Mouse (Mus musculus) heart, adult 11 months (tissue): Measurements from ENCODE around the gene Gm11733.

Experiments
- DNase-seq: peaks from one replicate; pipeline ENCODE4 v3.0.0; 2022

The Gm11733 gene

DNA sequence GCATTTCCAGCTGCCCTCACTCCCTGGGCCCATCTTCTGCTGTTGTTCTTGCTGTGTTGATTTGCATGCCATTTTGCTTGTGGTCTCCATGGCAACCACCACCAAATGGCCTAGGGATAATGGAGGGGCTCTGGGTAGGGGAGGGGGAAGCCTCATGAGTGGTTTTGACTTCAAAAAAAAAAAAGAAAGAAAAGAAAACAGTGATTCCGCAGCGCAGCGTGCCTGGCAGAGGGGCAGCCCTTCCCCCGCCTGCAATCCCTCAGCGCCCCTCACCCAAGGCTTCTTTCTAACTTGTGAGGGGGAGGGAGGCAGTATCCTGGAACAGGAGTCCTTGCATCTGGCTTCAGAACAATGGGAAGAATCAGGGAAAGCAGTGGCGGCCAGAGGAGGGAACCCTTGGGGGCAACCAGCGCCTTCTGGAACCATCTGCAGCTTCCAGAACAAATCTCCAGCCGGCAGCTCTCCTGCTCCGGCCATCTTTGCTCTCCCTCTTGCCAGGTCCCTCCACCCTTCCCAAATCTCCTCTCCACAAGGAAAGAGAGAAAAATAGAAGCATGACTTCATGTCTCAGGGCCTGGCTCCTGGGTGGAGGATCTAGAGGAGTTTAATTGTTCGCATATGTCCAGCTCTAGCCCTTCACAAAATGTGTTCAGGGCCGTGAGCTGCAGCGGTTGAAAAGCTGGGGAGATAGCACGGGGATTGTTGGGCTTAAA is 5.0 kb upstream of the Gm11733 start:
- peak; percentile 97 for DNase-seq

DNA sequence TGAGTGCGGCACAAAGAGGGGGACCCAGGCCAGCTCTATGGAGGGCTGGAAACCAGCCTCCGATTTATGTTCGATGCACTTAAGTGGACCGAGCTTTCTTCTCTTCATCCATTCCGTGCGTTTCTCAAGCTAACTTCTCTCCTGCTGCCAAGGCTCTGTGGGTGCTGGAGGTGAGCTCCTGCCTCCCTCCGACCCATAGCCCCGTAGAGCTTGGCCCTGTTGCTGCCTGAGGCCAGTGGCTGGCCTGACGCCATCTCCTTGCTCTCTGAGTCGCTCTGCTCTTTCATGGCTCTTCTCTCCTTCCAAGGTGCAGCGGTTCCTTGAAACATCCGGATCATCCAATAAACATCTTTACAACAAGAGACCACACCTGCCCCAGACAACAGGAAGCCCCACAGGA is 4.4 kb upstream of the Gm11733 start:
- DNase-seq: peak; percentile 87

DNA sequence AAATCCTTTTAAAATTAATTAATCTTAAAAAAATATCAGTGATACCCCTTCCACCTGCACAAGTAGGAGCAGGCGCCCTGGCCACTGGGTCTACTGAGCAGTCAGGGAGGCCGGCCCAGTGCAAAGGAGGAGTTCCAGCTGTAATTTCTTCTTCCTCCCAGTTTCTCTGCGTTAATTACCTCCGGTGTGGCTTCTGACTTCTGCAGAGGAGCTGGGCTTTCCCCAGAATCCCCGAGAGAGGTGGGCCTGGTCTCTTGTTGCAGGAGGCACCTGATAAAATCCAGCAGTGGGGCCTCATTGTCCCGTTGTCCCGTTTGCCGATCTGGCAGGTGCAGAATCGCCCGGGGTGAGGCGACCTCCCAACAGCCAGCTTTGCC is 1.9 kb upstream of the Gm11733 start:
- no peak for DNase-seq

DNA sequence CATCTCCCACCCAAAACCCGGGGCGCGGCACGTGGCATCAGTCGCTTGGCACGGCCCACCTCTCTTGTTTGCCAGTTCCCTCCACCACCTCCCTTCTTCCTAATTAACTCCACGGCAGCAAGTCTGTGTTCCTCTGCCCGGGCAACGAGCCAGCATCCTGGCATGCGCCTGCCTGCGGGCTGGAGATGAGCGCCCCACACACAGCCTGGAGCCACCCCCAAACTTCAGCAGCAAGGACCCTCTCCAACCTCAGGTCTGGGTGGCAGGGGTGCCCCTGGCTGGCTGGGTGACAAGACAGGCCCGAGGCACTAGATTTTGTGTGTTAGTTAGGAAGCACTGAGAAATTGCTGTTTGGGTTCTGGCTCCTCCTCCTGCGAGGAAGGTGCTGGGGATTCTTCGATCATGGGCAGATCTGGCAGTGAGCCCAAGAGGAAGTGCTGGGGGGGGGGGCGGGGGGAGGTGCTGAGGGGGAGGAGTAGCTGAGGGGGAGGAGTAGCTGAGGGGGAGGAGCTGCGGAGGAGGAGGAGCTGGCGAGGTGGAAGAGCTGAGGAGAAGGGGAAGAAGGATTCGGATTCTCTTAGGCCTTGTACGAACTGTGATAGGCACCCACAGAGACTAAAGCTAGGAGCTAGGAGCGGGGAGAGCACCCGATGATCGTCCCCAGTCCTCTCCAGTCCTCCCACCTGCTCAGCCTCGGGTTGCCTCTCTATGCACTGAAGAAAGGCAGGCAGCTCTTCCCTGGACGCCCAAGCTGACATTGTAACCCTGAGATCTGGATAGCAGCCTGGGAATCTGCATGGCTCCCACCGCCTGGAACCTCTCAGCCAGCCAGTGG is 1.3 kb upstream of the Gm11733 start:
- peak; percentile 98 for DNase-seq

DNA sequence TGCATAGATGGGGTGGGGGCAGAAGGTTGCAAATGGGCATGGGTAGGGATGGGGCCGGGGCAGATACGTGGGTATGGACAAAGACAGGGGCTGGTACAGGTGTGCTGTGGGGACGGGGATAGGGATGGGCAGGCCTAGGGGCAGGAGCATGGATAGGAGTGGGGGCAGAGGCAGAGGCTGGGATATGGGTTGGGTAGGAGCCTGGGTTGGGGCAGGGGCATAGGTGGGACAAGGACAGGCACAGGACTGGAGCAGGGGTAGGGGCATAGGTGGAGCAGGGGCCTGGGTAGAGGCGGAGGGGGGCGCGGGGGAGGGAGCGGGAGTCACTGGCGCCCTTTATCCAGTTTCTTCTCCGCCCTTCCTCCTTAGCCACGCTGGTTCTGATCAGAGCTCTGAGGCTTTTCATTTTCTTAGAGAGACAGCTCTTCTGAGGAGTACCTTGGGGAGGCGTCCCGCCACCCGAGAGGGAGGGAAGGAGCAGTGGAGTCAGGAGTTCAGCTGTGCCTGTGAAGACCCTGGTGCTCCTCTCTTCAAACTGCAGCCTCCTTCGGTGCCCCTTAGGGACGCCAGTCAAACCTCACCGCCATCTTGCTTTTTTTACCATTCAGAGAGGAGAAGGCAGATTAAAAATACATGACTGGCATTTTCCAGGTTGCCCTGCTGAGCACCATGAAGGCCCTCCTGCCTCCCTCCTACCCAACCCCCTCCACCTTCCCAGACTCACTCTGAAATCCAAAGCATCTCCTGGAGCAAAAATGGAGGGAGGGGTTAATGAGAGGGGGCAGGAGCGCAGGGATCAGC is 7.4 kb downstream of the Gm11733 start:
- DNase-seq: no peak

DNA sequence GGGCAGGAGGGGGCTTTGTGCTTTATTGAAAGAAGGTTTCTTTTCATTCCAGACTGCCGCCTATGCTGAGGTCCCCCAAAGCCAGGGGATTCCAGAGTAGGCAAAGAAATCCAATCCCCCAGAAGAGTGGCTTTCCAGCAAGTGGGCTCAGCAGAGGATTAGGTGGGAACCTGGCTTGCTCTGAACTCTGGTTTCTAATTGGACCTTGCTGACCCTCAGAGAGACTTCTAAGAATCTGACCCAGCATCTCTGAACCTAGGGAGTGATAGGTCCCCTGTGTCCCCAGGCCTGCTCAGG is 8.0 kb downstream of the Gm11733 start:
- DNase-seq: no peak

DNA sequence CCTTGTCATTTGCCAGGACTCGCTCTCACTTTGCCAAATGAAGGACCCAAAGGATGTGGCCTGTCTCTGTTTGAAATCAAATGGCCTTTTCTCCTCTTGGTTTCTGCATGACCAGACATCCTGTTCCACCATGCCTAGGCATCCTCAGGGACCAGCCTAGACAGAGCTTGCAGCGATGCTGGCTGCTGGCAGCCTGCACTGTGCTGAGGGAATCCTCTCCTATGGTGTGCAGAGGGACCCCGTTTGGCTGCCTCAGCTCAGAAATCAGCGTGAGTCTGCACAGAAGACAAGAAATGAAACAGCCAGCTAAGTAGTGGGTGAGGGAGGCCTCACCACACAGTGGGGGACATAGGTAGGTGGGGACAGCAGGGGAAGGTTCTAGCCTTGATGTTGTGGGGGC is 12.6 kb downstream of the Gm11733 start:
- DNase-seq: no peak

DNA sequence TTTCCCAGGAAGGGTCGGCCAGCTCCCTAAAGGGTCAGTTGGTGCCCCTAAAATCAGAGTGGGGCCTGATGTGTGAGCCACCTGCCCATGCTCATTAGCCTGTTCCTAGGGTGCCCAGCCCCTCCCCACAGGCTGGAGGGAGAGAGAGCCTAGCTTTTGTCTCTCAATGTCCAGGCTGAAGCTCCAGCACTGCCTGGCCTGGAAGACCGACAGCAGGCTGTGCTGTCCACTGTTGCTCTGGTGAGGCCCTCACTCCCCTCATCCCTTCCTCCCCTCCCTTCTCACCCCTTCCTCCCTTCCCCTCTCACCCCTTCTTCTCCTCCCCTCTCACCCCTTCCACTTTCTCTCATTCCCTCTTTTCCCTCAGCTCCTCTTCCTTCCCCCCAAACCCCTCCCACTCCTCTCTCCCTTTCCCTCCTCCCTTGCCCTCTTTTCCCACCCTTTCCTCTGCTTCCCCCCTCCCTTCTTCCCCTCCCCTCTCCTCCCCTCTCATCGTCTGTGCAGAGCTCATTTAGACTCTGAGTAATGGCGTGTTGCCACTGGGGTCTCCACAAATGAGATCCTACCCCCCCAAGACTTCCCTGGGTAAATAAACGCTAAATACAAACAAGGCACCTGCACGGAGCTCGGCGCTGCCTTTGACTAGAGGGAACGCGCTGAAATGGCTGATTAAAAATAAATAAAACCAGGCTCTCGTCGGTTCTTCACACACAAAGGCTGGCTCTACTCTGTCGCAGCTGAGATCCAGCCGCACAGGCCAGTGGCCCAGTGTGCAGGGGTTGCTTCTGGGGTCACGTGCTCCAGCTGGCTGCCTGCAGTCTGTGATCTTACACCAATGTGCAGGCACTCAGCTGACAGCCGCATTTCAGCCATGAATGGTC is 13.3 kb downstream of the Gm11733 start:
- peak; percentile 99 for DNase-seq

DNA sequence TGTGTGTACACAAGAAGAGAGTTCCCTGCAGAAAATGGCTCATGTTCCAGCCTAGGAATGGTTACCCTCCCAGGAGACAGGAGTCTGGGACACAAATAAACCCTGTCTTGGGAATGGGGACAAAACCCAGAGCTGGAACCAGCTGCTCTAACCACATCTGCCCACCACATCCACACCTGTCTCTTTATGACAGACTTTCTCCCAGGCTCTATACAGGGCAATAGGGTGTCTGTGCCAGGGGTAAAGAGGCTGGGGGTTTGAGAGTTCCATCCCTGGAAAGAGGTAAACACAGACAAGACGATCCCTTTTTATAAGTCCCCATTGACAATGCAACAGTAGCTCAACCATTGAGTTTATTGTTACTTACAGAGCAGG is 14.0 kb downstream of the Gm11733 start:
- no peak for DNase-seq

DNA sequence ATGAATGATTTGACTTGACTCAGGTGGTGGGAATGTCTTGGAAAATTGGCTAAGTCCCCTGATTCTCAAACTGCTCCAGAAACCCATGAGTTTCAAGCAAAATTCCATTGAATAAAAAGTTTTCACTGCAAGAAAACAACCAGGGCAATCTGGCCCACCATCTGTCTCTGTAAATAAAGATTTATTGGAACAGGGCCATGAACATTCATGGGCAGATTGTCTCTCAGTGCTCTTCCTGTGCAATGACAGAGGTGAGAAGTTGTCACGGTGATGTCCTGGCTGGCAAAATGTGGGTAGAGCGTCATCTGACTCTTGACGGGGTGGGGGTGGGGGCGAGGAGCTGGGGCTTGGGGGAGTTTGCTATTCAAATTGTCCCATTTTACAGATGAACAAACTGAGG is 24.8 kb downstream of the Gm11733 start:
- no peak for DNase-seq

DNA sequence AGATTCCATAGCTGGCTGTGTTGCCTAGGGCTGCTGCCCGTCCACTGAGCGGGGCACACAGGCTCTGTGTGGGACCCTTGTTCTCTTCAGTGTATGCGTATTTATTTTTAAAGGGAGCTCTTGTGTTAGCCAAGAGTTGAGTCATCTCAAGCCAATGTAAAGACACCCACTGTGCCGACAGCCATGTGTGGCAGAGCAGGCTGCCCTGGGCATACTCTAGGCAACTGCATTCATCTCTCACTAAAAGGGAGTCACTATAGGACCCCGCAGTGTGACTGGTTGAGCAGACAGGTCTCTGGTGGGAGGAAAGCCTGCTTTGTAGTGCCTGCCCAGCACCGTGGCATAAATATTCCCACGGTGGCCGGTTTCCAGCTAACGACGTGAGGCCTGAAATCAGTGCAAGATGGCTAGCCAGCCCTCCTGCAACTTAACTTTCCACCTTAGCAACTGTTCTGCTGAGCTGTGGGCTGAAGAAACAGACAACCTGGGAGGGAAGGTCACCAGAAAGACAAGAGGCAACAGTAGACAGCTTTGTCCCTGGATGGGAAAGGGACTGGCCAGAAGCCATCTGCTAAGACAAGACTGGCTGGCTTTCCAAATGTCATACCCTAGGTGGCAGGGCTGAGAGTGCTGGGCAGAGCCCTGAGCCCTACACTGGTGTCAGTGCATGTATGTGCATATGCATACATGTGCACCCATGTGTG is 31.7 kb downstream of the Gm11733 start:
- DNase-seq: peak; percentile 95

DNA sequence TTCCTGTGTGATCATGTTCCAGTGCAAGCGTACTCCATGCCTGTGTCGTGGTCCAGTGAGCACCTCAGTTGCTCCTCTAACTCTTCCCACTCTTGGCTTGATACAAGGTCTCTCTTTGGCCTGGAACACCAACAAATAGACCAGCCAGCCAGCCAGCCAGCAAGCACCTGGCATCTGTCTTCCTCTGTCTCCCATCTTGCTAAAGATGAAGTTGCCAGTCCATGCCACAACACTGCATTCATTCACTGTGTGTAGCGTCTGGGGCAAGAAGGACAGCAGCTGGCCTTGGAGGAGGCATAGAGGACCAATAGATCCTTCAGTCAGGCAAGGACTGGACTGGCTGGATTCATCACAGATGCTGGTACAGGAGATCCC is 32.2 kb downstream of the Gm11733 start:
- no peak for DNase-seq

DNA sequence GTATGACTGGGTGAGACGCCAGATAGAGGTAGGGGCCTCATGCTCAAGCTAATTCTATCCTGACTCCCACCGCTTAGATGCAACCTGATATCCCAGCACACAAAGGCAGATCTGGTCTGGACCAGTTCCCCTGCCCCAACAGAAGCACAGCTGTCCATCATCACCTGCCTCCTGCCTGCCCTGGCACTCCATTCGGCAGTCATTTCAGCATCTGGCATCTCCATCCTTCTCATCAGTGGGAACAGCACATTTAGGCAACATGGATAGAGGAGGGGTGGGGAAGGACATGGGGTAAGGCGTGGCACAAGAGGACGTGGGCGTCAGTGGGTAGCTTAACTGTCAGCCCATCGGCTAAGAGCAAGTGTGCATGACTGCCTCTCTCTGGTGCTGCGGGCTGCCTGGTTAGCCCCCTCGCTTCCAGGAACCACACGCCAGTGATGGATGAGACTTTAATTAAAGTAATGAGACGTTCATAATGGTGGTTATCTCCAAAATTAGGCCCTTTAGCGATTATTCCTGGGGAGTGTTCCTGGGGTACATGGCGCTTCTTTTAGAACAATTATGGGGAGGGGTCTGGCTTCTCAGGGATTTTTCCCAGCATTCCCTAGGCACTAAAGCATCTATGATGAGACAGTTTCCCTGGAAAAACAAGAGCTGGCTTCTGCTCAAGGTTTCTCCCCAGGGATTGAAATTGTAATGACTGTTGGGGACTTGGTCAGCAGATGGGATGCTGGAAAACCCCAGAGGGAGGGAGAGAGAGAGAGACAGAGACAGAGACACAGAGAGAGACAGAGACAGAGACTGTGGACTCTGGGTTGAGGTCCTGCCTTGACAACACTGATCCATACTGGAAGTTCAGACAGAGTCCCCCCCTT is 38.0 kb downstream of the Gm11733 start:
- peak; percentile 91 for DNase-seq

DNA sequence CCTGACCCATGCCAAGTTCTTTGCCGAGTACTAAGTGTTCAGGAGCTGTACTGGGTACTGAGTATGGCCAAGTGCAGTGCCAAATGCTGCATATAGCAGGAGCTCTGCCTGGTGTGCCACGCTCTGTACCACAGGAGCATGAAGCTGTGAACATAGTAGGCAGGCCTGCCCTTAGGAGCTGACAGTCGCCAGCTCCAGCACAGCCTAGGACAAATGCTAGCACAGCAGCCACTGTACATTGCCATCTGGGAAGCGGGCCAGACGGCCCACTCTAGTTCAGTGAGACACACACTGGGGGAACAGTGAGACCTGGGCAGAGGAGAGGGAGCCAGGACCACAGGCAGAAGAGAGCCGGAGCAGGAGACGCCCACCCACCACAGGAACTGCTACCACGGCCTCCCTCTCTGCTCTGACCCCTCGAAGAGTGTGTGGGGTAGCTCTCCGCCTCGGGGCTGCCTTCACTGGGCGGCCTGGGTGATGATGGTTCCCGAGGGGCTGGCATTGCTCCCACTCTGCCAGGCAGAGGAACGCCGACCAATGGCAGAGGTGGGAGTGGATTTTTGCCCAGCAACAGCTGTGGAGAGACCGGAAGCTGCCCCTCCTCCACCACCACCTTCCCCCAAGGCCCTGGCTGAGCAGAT is 38.8 kb downstream of the Gm11733 start:
- DNase-seq: peak; percentile 98

DNA sequence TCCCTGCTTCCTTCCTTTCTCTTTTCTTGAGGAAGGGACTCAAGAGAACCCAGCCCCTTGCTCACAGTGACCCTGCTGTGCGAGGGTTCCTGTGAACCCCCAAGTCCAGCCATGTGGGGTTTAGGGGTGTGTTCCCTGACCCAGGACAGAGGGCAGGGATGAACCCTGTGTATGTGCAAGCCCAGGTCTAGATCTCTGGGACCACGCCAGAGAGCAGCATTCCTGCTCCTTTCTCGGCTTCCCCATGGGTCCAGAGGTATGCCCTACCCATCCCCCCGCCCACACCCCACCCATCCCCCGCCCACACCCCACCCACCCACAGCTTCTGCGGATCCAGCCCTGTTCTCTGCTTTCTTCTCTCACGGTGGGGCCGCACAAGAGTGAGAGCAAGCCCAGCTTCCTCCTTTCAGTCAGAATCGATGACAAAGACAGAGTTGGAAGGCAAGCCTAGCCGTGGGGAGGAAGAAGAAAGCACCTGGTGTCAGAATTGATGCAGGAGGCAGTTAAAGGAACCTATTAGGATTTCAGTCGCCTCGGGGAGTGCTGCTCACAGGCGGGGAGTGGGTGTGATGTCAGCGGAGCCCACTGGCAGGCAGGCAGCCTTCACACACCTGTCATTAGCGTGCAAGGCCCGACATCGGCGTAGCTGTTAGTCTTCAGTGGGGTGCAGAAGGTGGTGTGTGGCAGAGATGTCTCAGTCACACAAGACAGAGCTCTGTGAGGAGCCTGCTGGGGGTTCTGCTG is 41.6 kb downstream of the Gm11733 start:
- no peak for DNase-seq

DNA sequence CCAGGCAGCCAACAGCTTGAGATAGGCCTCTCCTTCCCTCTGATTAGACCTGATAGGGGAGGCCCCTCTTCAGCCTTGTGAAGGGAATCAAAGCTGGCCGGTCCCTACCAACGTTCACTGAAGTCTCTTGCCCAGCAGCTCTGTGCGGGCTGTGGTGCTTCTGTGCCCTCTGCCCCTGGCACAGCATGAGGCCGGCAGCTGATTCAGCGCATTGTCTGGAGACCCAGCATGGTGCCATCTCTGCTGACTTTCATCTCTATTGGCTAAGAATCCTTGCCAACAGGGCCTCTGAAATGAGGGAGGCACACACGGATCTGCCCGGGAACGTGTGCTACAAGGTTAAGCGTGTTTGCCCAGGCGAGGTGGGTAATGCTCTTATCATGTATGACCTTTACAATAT is 48.2 kb downstream of the Gm11733 start:
- no peak for DNase-seq

DNA sequence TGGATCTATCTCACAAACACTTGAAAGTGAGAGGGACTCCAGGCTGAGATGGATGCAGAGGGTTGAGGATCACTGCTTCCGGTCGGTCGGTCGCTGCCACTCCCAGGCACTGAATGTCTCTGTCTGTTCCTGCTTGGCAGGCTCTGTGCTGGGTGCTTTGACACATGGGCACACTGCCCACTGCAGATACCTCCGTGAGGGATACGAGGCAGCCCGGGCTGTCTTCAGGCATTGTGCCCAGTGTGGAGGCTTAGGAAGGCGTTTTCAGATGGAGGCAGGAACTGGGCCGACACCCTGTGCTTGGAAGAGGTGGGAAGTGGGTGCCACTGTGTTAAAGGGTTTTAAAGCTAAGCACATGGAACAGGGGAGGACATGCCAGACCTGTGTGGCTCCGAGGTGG is 50.7 kb downstream of the Gm11733 start:
- peak; percentile 98 for DNase-seq

DNA sequence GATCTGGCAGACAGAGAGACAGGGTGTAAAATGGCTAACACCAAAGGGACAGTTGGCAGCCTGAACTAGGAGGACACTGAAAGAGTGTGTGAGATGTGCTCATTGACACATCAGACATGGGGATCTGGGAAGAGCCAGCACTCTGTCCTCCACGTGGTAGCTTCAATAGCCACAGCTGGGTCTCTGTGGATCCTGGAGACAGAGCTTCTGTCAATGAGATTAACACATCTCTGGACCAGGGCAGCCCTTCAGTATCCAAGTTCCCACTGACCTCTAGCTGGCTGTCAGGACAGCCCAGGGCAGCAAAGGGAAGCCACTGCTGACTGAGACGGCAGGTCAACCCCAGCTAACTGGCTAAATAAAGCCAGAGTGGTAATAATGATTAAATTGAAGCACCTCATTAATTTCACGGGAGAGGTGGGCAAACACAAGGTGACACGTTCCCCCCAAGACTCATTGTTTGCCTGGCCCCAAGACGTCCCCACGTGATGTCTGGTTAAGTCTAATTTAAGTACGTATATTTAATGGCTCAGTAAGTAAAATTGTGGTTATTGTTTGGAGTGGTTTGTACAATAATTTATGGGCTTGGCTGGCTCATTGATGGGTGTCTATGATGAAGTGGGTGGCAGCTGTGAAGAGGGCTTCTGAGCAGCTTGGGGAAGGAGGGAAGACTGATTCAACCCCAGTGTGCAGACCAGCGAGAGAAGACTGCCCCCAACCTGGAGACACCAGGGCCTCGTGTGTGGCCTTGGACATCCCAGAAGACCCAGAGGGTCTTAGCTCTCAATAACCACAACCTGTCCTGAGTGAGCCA is 51.5 kb downstream of the Gm11733 start:
- peak; percentile 93 for DNase-seq

DNA sequence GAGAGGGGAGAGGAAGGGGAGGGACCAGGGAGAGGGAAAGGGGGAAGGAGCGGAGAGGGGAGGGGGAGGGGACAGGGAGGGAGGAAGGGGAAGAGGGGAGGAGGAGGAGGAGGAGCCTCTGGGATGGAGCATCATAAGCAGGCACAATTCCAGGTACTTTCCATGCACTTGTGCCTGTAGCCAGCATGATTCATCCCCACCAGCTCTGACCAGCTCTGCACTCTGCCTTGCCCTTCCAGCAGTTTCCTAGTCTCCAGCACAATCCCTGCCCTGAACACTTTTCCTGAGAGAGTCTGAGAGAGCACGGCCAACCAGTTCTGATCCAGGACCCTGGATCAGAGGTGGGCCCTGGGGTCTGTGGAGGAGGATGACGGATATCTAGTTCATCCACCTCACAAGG is 52.4 kb downstream of the Gm11733 start:
- DNase-seq: peak; percentile 97
